Mouse (Mus musculus) G1E (cell line): ENCODE data around the gene Litaf.

Source experiments
- CTCF ChIP-seq: IDR thresholded peaks from 2 replicates; pipeline ENCODE4 v1.5.1; 2012; ENCODE audit warnings: low read depth, low read length, inconsistent platforms, mixed read lengths
- POLR2AphosphoS5 ChIP-seq: IDR thresholded peaks from 2 replicates; pipeline ENCODE4 v1.6.1; 2012; ENCODE audit warnings: low read depth, low read length, inconsistent platforms; ENCODE audit not compliant: insufficient replicate concordance
- TAL1 ChIP-seq: conservative IDR thresholded peaks from 2 replicates; pipeline ENCODE4 v1.6.1; 2012; ENCODE audit warnings: low read depth, low read length, inconsistent platforms, mixed read lengths

DNA sequence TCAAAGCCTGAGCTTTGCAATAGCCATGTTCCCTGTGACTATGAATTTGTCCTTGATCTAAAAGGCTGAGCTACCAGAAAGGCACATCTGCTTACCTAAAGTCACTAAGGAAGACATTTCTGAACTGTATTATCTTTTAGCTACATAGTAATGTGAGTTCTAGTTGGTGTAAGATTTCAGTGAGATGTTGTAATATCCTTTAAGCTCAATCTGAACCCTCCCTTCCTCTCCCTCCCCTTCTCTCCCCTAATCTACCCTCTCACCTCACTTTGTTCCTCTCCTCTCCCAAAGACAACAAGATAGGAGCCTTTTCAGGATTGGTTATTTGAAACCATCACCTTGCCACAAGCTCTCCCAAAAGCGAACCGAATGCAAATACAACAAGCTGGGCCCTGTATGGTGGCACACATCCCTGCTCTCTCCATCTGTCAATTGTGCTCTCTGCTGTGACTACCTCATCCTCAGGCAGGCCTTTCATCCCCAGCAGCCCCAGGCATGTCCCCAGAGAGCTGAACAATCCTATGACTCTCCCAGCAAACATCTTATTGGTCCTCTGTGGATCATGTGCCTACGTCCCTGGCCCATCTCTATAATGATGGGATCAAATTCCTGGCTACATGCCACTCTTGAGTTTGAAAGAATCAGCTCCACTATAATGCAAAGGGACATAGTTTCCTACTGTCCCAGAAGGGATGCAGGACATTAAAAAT lies 44.4 kb downstream of the Litaf start:
- no peak for TF ChIP-seq CTCF
- no peak for TF ChIP-seq TAL1
- no peak for TF ChIP-seq POLR2AphosphoS5
